Mouse (Mus musculus) thymus, adult 18-20 months (tissue): ENCODE measurements around the gene Rnf224.

Experiments used
- DNase-seq, 2 experiments: peaks; one replicate each; pipeline ENCODE4 v3.0.0; 2022; ENCODE audit warnings: mixed read lengths in 2 of 2

Gene Rnf224

GRCm38 (mm10) chr2:25194006-25194405 lies 42.6 kb downstream of the Rnf224 start:
- no peak for DNase-seq

GRCm38 (mm10) chr2:25193330-25193770 lies 43.2 kb downstream of the Rnf224 start:
- peak; percentile 62 to 79 for DNase-seq

- DNase-seq, result no peak
These were observed 48.7 kb downstream of the Rnf224 start for GRCm38 (mm10) chr2:25187841-25188240.

DNA sequence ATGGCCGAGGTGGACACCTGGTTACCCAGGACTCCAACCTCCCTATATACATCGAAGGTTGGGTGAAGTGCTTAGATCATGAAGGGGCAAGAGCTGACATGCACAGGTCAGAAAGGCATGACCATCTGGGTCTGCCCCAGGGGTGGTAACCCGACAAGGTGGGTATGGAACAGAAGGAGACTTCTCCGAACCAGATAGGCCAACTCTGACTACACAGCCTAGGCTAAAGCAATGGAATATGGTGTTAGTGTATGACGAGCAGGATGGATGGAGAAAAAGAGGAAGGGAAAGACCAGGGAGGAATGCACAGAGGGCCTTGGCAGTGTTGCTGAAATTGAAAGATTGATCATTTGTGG lies 50.0 kb downstream of the Rnf224 start:
- no peak for DNase-seq

DNA sequence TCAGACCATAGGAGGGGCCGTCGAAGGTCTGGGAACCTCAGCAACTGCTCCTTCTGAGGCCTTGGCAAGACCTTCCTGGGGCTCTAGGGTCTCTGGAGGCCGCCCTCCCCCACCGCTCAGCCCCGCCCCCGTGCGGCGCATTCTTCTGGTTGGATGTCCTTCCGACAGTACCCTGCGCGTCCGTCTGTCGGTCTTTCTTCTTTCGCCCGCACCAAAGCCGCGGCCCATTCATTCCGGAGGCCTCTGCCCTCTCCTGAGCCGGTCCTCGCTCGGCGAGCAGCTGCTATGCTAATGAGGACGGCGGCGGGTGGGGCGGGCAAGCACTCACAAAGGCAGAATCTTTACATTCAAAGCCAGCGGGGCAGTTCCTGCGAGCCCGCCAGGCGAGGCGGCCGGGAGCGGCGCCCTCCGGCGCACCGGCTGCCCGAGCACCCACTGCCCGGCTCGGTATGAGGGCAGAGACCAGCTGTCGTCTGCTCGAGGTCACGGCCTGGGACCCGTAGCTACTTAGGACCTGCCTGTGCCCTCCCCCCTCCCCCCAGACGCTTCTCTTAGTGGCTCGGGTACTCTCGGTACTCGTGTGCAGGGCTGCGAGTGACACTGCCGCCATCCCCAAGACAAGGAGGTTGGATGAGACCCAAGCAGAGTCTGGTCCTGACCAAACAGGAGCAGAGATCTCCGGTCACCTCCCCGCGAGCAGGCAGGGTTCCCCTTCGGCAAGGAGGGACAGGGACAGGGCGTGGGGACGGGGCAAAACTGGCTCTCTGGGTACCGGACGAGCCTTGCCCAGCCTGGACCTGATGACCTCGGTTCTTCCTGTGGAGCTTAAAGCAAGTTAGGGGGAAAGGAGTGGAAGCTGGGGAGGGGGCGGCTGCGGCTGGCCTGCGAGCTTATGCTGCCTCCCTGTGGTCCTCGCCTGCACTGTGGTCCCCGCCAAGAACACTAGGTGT lies 50.7 kb downstream of the Rnf224 start:
- peak; percentile 34 to 47 for DNase-seq

DNA sequence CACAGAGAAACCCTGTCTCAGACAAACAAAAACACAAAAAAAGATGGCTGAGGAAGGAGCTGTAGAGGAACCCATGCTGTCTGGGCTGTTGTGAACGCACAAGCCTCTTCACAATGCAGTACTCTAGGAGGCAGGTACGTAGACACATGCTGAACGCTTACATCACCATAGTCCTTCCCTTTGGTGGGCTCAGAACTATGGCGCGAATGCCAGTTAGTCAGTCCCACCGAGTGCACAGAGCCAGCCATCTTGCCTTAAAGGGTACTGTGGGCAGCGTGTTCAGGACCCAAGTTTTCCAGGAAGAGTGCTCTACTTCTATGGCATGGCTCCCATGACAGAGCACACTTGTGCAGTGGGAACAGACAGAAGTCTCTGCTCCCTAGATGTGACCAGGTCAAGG lies 52.1 kb downstream of the Rnf224 start:
- DNase-seq, result no peak
